Mouse (Mus musculus): Measurements from ENCODE around the gene Rpl32. TPM values are rescaled to one million over a fixed set of nuclear protein-coding genes. Genes with fewer than 3 reads are reported as not detected.
A peak's percentile ranks its signal among the peaks of the same experiment; 100 is the strongest.
"Not testable (repeated sequence)": the region's sequence is repeated elsewhere in the genome, so short reads cannot be mapped to it uniquely, and the experiment has no call there.

Rpl32 gene
- polyA plus RNA-seq, 1 experiment from 2014 or later: 1,566 TPM

GRCm38 (mm10) chr6:115830779-115831601 is 22.4 kb upstream of the Rpl32 start:
- Histone ChIP-seq H3K36me3 (ENCODE audit: control insufficient read depth, insufficient read depth, low read length) (no peaks in the 10 kb centered on the region), H3K4me2 (ENCODE audit: low read length) (no peak overlapping the region), H3K4me1 (ENCODE audit: control insufficient read depth in 2 of 2, insufficient read depth in 2 of 2, low read length in 2 of 2) (no peaks in the 10 kb centered on the region), H3K27ac (replicated peaks in 1 of 2; ENCODE audit: control insufficient read depth in 1 of 2, insufficient read depth in 1 of 2, low read depth in 2 of 2, low read length in 2 of 2) (no peak overlapping the region), H3K9ac (ENCODE audit: low read length) (no peak overlapping the region), H3K27me3 (ENCODE audit: control insufficient read depth, insufficient read depth, low read length) (no peaks in the 10 kb centered on the region), H3K4me3 (ENCODE audit: control insufficient read depth in 1 of 2, insufficient read depth in 1 of 2, low read depth in 1 of 2, low read length in 2 of 2) (no peak overlapping the region), H3K9me3 (ENCODE audit: control insufficient read depth, low read length) (no peaks in the 10 kb centered on the region)
- 83% methylated on average over 6 of the region's 6 CpGs for WGBS
- ATAC-seq (ENCODE audit: insufficient number of reproducible peaks, insufficient read depth, low FRiP score, low read depth): no peak

- WGBS: 5% methylated on average over 4 of the region's 11 CpGs
- peak; percentile 85 for ATAC-seq (ENCODE audit: insufficient number of reproducible peaks, insufficient read depth, low FRiP score, low read depth)
- H3K27ac ChIP-seq (replicated peaks in 1 of 2; ENCODE audit: control insufficient read depth in 1 of 2, insufficient read depth in 1 of 2, low read depth in 2 of 2, low read length in 2 of 2); H3K9ac ChIP-seq (ENCODE audit: low read length); H3K27me3 ChIP-seq (ENCODE audit: control insufficient read depth, insufficient read depth, low read length); H3K36me3 ChIP-seq (ENCODE audit: control insufficient read depth, insufficient read depth, low read length); H3K4me1 ChIP-seq (ENCODE audit: control insufficient read depth in 2 of 2, insufficient read depth in 2 of 2, low read length in 2 of 2); H3K9me3 ChIP-seq (ENCODE audit: control insufficient read depth, low read length): not testable (repeated sequence)
- Histone ChIP-seq H3K4me2 (ENCODE audit: low read length) (peak overlapping the region; percentile 58), H3K4me3 (ENCODE audit: control insufficient read depth in 1 of 2, insufficient read depth in 1 of 2, low read depth in 1 of 2, low read length in 2 of 2) (peak overlapping the region in 1 of 2 experiments; percentile 18; a peak in 1 of 4 replicates)
These were observed 15.4 kb upstream of the Rpl32 start for GRCm38 (mm10) chr6:115823850-115824464.

DNA sequence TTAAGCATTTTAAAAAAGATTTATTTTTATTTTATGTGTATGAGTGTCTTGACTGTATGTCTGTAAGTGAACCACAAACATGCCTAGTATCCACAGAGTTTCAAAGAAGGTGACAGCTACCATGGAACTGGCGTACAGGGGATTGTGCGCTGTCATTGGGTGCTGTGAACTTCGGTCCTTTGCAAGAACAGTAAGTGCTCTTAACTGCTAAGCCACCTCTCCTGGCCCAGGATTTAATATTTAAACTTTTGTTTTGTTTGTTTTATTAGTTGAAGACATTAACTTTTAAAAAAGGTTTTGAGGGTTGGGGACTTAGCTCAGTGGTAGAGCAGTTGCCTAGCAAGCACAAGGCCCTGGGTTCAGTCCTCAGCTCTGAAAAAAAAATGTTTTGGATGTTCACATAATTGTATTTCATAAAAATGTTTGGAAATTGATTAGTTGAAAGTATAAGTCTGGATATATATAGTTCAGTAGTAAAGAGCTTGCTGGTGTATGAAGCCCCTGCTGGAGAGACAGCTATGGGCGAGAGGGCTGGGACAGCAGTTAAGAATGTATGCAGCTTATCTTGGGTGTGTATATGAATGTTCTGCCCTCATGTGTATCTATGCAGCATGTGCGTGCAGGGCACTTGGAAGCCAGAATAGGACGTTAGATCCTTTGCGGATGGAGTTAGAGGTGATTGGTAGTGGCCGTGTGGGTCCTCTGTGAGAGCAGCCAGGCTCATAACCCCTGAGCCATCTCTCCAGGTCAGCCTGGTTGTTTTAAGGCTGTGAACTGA is 12.9 kb upstream of the Rpl32 start:
- H3K4me1 ChIP-seq (ENCODE audit: control insufficient read depth in 2 of 2, insufficient read depth in 2 of 2, low read length in 2 of 2): no peaks in the 10 kb centered on the region; a peak in 1 of 4 replicates
- H3K27ac ChIP-seq (replicated peaks in 1 of 2; ENCODE audit: control insufficient read depth in 1 of 2, insufficient read depth in 1 of 2, low read depth in 2 of 2, low read length in 2 of 2): no peak overlapping the region
- H3K9me3 ChIP-seq (ENCODE audit: control insufficient read depth, low read length): no peaks in the 10 kb centered on the region
- H3K4me3 ChIP-seq (ENCODE audit: control insufficient read depth in 1 of 2, insufficient read depth in 1 of 2, low read depth in 1 of 2, low read length in 2 of 2): no peak overlapping the region
- H3K27me3 ChIP-seq (ENCODE audit: control insufficient read depth, insufficient read depth, low read length): no peaks in the 10 kb centered on the region
- H3K36me3 ChIP-seq (ENCODE audit: control insufficient read depth, insufficient read depth, low read length): no peaks in the 10 kb centered on the region
- H3K9ac ChIP-seq (ENCODE audit: low read length): no peak overlapping the region
- whole genome bisulfite sequencing: 74% methylated on average over 8 of the region's 8 CpGs
- no peak overlapping the region for H3K4me2 ChIP-seq (ENCODE audit: low read length)
- ATAC-seq (ENCODE audit: insufficient number of reproducible peaks, insufficient read depth, low FRiP score, low read depth): no peak

GRCm38 (mm10) chr6:115818129-115818528 is 9.6 kb upstream of the Rpl32 start:
- Histone ChIP-seq H3K36me3 (ENCODE audit: control insufficient read depth, insufficient read depth, low read length) (no peaks in the 10 kb centered on the region), H3K27ac (replicated peaks in 1 of 2; ENCODE audit: control insufficient read depth in 1 of 2, insufficient read depth in 1 of 2, low read depth in 2 of 2, low read length in 2 of 2) (no peak overlapping the region), H3K4me1 (ENCODE audit: control insufficient read depth in 2 of 2, insufficient read depth in 2 of 2, low read length in 2 of 2) (peaks cover 8 to 11% of the 10 kb centered on the region in 2 experiments), H3K4me3 (ENCODE audit: control insufficient read depth in 1 of 2, insufficient read depth in 1 of 2, low read depth in 1 of 2, low read length in 2 of 2) (no peak overlapping the region), H3K4me2 (ENCODE audit: low read length) (no peak overlapping the region), H3K9me3 (ENCODE audit: control insufficient read depth, low read length) (no peaks in the 10 kb centered on the region), H3K27me3 (ENCODE audit: control insufficient read depth, insufficient read depth, low read length) (no peaks in the 10 kb centered on the region), H3K9ac (ENCODE audit: low read length) (no peak overlapping the region)
- ATAC-seq (ENCODE audit: insufficient number of reproducible peaks, insufficient read depth, low FRiP score, low read depth): no peak
- 65% methylated on average over 2 of the region's 2 CpGs for WGBS

- no peak overlapping the region for H3K27ac ChIP-seq (replicated peaks in 1 of 2; ENCODE audit: control insufficient read depth in 1 of 2, insufficient read depth in 1 of 2, low read depth in 2 of 2, low read length in 2 of 2)
- H3K9ac ChIP-seq (ENCODE audit: low read length): no peak overlapping the region
- WGBS: 71% methylated on average over 4 of the region's 4 CpGs
- no peaks in the 10 kb centered on the region for H3K27me3 ChIP-seq (ENCODE audit: control insufficient read depth, insufficient read depth, low read length)
- H3K4me1 ChIP-seq (ENCODE audit: control insufficient read depth in 2 of 2, insufficient read depth in 2 of 2, low read length in 2 of 2): peaks cover 8 to 11% of the 10 kb centered on the region in 2 experiments
- no peak overlapping the region for H3K4me3 ChIP-seq (ENCODE audit: control insufficient read depth in 1 of 2, insufficient read depth in 1 of 2, low read depth in 1 of 2, low read length in 2 of 2)
- no peaks in the 10 kb centered on the region for H3K9me3 ChIP-seq (ENCODE audit: control insufficient read depth, low read length)
- no peaks in the 10 kb centered on the region for H3K36me3 ChIP-seq (ENCODE audit: control insufficient read depth, insufficient read depth, low read length)
- no peak overlapping the region for H3K4me2 ChIP-seq (ENCODE audit: low read length)
- ATAC-seq (ENCODE audit: insufficient number of reproducible peaks, insufficient read depth, low FRiP score, low read depth): no peak
These were observed 6.5 kb upstream of the Rpl32 start for GRCm38 (mm10) chr6:115815041-115815440.

GRCm38 (mm10) chr6:115814104-115814503 is 5.6 kb upstream of the Rpl32 start:
- H3K4me3 ChIP-seq (ENCODE audit: control insufficient read depth in 1 of 2, insufficient read depth in 1 of 2, low read depth in 1 of 2, low read length in 2 of 2): no peak overlapping the region
- H3K4me2 ChIP-seq (ENCODE audit: low read length): no peak overlapping the region
- 26% methylated on average over 4 of the region's 4 CpGs for WGBS
- H3K36me3 ChIP-seq (ENCODE audit: control insufficient read depth, insufficient read depth, low read length): no peaks in the 10 kb centered on the region
- peaks cover 8 to 11% of the 10 kb centered on the region in 2 experiments for H3K4me1 ChIP-seq (ENCODE audit: control insufficient read depth in 2 of 2, insufficient read depth in 2 of 2, low read length in 2 of 2)
- peak; percentile 55 for ATAC-seq (ENCODE audit: insufficient number of reproducible peaks, insufficient read depth, low FRiP score, low read depth)
- no peaks in the 10 kb centered on the region for H3K9me3 ChIP-seq (ENCODE audit: control insufficient read depth, low read length)
- peak overlapping the region in 1 of 2 experiments; percentile 32; a peak in 1 of 4 replicates for H3K27ac ChIP-seq (replicated peaks in 1 of 2; ENCODE audit: control insufficient read depth in 1 of 2, insufficient read depth in 1 of 2, low read depth in 2 of 2, low read length in 2 of 2)
- no peaks in the 10 kb centered on the region for H3K27me3 ChIP-seq (ENCODE audit: control insufficient read depth, insufficient read depth, low read length)
- H3K9ac ChIP-seq (ENCODE audit: low read length): no peak overlapping the region

DNA sequence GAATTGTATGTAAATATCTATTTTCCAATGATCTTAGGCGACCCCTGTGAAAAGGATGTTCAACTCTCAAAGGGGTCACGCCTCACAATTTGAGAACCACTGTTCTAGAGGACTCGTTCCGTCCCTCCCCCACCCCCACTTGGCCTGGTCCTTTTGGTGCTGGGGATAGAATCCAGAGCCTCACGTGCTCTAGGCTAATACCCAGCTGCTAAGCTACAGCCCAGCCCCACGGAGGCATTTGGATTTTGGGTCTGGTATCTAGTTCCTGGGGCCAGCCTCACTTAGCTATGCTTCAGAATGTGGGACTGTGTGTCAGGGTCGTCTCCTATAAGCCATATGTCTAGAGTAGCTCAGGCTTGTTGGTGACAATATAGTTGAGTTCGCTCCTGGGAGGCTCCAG is 3.1 kb upstream of the Rpl32 start:
- no peak overlapping the region for H3K9ac ChIP-seq (ENCODE audit: low read length)
- no peak for ATAC-seq (ENCODE audit: insufficient number of reproducible peaks, insufficient read depth, low FRiP score, low read depth)
- WGBS: 63% methylated on average over 8 of the region's 8 CpGs

More for the DNA sequence above, 3.1 kb upstream of the Rpl32 start:
- no peaks in the 10 kb centered on the region for H3K9me3 ChIP-seq (ENCODE audit: control insufficient read depth, low read length)
- H3K4me3 ChIP-seq (ENCODE audit: control insufficient read depth in 1 of 2, insufficient read depth in 1 of 2, low read depth in 1 of 2, low read length in 2 of 2): no peak overlapping the region
- H3K36me3 ChIP-seq (ENCODE audit: control insufficient read depth, insufficient read depth, low read length): peaks cover 10% of the 10 kb centered on the region
- H3K4me2 ChIP-seq (ENCODE audit: low read length): no peak overlapping the region
- H3K4me1 ChIP-seq (ENCODE audit: control insufficient read depth in 2 of 2, insufficient read depth in 2 of 2, low read length in 2 of 2): peaks cover 17 to 20% of the 10 kb centered on the region in 2 experiments
- H3K27ac ChIP-seq (replicated peaks in 1 of 2; ENCODE audit: control insufficient read depth in 1 of 2, insufficient read depth in 1 of 2, low read depth in 2 of 2, low read length in 2 of 2): no peak overlapping the region
- no peaks in the 10 kb centered on the region for H3K27me3 ChIP-seq (ENCODE audit: control insufficient read depth, insufficient read depth, low read length)
